ENCODE assay signal across 8 mouse cellular contexts in the genomic region with DNA sequence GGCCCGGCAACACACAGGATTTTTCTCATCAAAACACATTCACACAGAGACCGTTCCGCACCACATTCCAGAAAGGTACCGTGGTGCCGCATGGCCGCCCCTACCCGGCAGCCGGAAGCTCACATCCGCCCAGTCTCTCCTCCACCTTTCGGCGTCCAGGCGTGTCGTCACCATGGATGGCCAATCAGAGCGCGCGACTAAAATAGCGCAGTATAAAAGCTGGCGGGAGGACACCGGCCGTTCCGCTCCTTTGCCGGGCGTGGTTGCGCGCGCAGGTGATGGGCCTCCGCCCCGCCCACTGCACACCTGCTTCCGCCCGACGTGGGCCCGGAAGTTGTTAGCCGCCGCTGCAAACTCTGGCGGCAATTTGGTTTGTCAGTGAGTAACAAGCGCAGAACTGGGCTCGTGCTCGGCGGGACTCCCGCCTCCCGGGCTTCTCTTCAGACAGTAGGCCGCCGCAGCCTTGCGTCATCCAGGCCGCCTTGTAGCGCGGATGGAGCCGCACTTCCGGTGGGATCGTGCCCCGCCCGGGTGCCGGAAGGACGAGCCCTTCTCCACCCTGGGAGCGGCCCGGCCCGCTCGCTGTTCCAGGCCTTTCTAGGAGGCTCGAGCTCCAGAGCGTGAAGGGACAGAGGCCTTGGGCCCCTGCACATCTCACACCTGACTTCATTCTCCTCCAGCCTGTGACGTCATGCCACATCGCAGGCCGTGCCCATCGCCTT. TPM values are rescaled to one million over a fixed set of nuclear protein-coding genes. Genes with fewer than 3 reads are reported as not detected.
A peak's percentile ranks its signal among the peaks of the same experiment; 100 is the strongest.
DNase-seq lines count a peak whose midpoint lies in the region; ATAC-seq and TF ChIP-seq lines count a peak whose summit lies in the region.

No protein-coding gene starts in this region.

- H3K9ac ChIP-seq in ES-E14 (ENCODE audit: insufficient read depth, low read depth, low read length, poor library complexity, severe bottlenecking): peak overlapping the region; percentile 96
- H3K9ac ChIP-seq in forebrain, embryonic 15.5 days (replicated peaks): peak overlapping the region; percentile 59

- peak overlapping the region; percentile 98 for H3K27ac ChIP-seq in ES-E14 (ENCODE audit: insufficient read depth, low read depth, low read length, poor library complexity, severe bottlenecking)
- H3K27ac ChIP-seq in forebrain, embryonic 15.5 days (replicated peaks): peak overlapping the region; percentile 97

- TF ChIP-seq POLR2A in lung, adult 2 months (IDR thresholded peaks at IDR 0.05; ENCODE audit: borderline replicate concordance, extremely low read depth, low read depth, low read length): peak; percentile 84

- intact Hi-C loops in heart, postnatal 25 days (cut with DNase I): loop anchor here (2.0 kb wide), 1 partner anchor 45 kb away; the partner anchor contains the start of gene Ezr

- peaks cover 0 to 2% of the 10 kb centered on the region in 2 experiments; a peak in 2 of 4 replicates for H3K4me1 ChIP-seq in ES-E14 (ENCODE audit: control insufficient read depth in 2 of 2, insufficient read depth in 2 of 2, low read length in 2 of 2, poor library complexity in 1 of 2)
- H3K4me1 ChIP-seq in forebrain, embryonic 15.5 days: peaks cover 10% of the 10 kb centered on the region
- peaks cover 10% of the 10 kb centered on the region for H3K4me1 ChIP-seq in lung, adult 2 months (ENCODE audit: control insufficient read depth, insufficient read depth, low read length)

- H3K9me3 ChIP-seq in ES-E14 (ENCODE audit: control insufficient read depth, insufficient read depth, low read depth, low read length): no peaks in the 10 kb centered on the region
- no peaks in the 10 kb centered on the region for H3K9me3 ChIP-seq in forebrain, embryonic 15.5 days

- in situ Hi-C loops in ES-E14 (cut with MboI; ENCODE audit: low sequenced_read_pairs in 2 of 2, unreplicated experiment in 2 of 2): no loop called here

- under 1% methylated on average over 64 of the region's 64 CpGs for WGBS in forebrain, embryonic 15.5 days
- WGBS in lung, adult 2 months: under 1% methylated on average over 64 of the region's 64 CpGs

- H3K36me3 ChIP-seq in ES-E14 (ENCODE audit: control insufficient read depth, insufficient read depth, low read length, poor library complexity, severe bottlenecking): no peaks in the 10 kb centered on the region
- H3K36me3 ChIP-seq in forebrain, embryonic 15.5 days: no peaks in the 10 kb centered on the region

- peak; percentile 99 for ATAC-seq in forebrain, embryonic 15.5 days (replicated peaks)
- ATAC-seq in neutrophil, adult 5-6 weeks (ENCODE audit: extremely low read depth, insufficient number of reproducible peaks, low FRiP score, poor library complexity, severe bottlenecking): peak; percentile 83

- peak overlapping the region; percentile 59 for H3K4me2 ChIP-seq in forebrain, embryonic 15.5 days (replicated peaks)

- H3K27me3 ChIP-seq in forebrain, embryonic 15.5 days: 0 out of 2 replicates have a peak, but pooled peaks cover 3% of the 10 kb centered on the region

- DNase-seq in ES-E14 (ENCODE audit: low read depth, low spot score): peak; percentile 95
- peak; percentile 97 for DNase-seq in cerebellum, adult 11-12 months
- peak; percentile 79 for DNase-seq in heart, postnatal 25 days (ENCODE audit: low spot score)
- DNase-seq in layer of hippocampus, adult 18-20 months (ENCODE audit: low spot score in 2 of 2): peak; percentile 87 to 92
- DNase-seq in lung, adult 2 months: peak; percentile 94
- peak; percentile 96 to 97 for DNase-seq in thymus, adult 18-20 months

- peak overlapping the region; percentile 75 to 81 for H3K4me3 ChIP-seq in ES-E14 (ENCODE audit: insufficient read depth in 1 of 2, low read depth in 1 of 2, low read length in 2 of 2, poor library complexity in 1 of 2, severe bottlenecking in 1 of 2)
- H3K4me3 ChIP-seq in forebrain, embryonic 15.5 days: peak overlapping the region; percentile 60
- peak overlapping the region; percentile 86 for H3K4me3 ChIP-seq in lung, adult 2 months (replicated peaks; ENCODE audit: extremely low read depth, low read depth, low read length)

- TF ChIP-seq CTCF in lung, adult 2 months (IDR thresholded peaks at IDR 0.05; ENCODE audit: insufficient read depth, low read length): no peak

TF ChIP-seq in ES-E14, 5 proteins besides CTCF, POLR2A, EP300 and RAD21:
- TF ChIP-seq HCFC1 (IDR thresholded peaks at IDR 0.05; ENCODE audit: borderline replicate concordance, insufficient read depth, low read length) (0 out of 2 replicates have a peak, but pooled peaks have one; percentile 11), ZNF384 (IDR thresholded peaks at IDR 0.05; ENCODE audit: low read depth, low read length) (no peak), MAFK (IDR thresholded peaks at IDR 0.05; ENCODE audit: insufficient read depth, low read depth, low read length) (no peak), ZC3H11A (IDR thresholded peaks at IDR 0.05; ENCODE audit: borderline replicate concordance, low read depth, low read length) (no peak), CHD2 (IDR thresholded peaks at IDR 0.05; ENCODE audit: low read depth, low read length) (peak; percentile 32; the same call in 1 of the 2 replicates)

RNA-seq across cellular contexts. Expression of gene Ezr, which starts 45.3 kb away (rescaled TPM):
- total RNA-seq in ES-E14 (2012; rRNA removed): 131 and 180 TPM in 2 replicates
- polyA plus RNA-seq in forebrain, embryonic 15.5 days (2015; fragmentation: Nextera tagmentation; extraction: Ambion mirVana): 112 and 125 TPM in 2 replicates
- total RNA-seq in heart, postnatal 25 days (2021): 10 to 100 TPM; 39.3 to 43.6 TPM
- 10 to 100 TPM; 49.2 to 53.6 TPM for total RNA-seq in layer of hippocampus, adult 18-20 months (2021)
- polyA plus RNA-seq in lung, adult 2 months (2012; rRNA removed): 79.3 and 84.0 TPM in 2 replicates
- total RNA-seq in neutrophil, adult 5-6 weeks (2017): 651 and 692 TPM in 2 replicates

Comparison
In these comparisons a context has a peak if more than half of its experiments do, and no peak if none do; other contexts are left out.
1. Peak in every context shown above with its lines: DNase-seq, ATAC-seq, H3K4me3 ChIP-seq and H3K27ac ChIP-seq.